Mouse (Mus musculus): ENCODE measurements around the gene Taf1.
"Not testable (repeated sequence)": the region's sequence is repeated elsewhere in the genome, so short reads cannot be mapped to it uniquely, and the experiment has no call there.

Taf1 gene

DNA sequence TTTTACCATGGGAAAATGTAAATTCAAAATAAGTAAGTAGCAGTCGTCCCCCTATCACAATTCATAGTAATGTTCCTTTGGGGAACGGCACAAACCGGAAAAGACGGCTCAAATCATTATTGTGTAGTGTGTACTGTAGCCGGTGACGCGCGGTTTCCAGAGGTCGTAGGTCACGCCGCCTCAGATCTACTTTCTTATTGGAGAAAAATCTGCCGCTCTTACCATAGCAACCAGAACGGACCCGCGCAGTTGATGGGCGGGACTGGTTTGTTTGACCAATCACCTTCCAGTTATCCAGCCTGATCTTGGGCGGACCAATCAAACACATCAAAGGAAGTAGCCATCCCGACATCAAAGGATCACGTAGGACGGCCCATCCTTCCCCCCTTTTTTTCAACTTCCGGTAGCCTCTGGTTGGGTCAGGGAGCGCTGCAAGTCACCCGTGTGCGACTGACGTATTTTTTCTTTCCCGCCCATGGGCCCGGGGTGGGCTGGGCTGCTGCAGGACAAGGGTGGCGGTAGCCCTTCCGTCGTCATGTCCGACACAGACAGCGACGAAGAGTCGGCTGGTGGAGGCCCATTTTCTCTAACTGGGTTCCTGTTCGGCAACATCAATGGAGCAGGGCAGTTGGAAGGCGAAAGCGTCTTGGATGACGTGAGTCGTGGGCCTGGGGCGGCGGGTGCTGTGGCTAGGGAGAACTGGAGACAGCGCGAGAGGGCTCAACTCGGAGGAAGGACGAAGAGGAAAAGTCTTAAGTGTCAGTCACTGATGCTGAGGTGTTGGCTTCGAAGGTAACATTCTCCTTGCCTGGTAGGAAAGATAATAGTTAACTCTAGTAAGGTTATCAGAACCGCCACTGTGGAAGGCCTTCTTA lies at the start of gene Taf1:
Taf1 (plus strand) TSS at position 388 of the 875 bp plus-strand sequence.
- Histone ChIP-seq H3K27me3 (ENCODE audit: control insufficient read depth, insufficient read depth, low read length, poor library complexity, severe bottlenecking) (no peaks in the 10 kb centered on the region), H3K36me3 (ENCODE audit: control insufficient read depth, insufficient read depth, low read length, poor library complexity, severe bottlenecking) (no peaks in the 10 kb centered on the region)
- peak; percentile 96 for DNase-seq (ENCODE audit: low read depth, low spot score)

DNA sequence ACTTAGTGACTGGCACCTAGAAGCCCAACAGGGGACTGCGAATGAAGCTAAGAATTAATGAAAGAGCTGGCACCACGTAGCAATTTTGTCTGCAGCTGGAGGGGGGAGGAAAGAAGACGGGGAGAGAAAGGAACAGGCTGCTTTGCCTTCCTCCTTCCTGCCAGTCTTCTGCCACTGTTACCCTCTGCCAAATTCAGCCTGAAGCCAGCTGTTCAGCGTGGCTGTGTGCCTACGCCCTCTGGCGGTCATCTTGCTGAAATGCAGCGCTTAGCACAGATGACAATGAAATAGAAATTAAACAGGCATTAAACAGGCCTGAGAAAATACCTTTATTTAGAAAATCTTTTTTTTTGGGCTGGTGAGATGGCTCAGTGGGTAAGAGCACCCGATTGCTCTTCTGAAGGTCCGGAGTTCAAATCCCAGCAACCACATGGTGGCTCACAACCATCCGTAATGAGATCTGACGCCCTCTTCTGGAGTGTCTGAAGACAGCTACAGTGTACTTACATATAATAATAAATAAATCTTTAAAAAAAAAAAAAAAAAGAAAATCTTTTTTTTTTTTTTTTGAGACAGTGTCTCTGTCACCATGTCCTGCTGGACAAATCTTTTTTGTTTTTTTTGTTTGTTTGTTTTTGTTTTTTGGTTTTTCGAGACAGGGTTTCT lies 45.9 kb upstream of the Taf1 start:
- peak; percentile 68 for DNase-seq (ENCODE audit: low read depth, low spot score)
- H3K27me3 ChIP-seq (ENCODE audit: control insufficient read depth, insufficient read depth, low read length, poor library complexity, severe bottlenecking), result not testable (repeated sequence)

GRCm38 (mm10) chrX:101504636-101505035 lies 27.9 kb upstream of the Taf1 start:
- H3K36me3 ChIP-seq (ENCODE audit: control insufficient read depth, insufficient read depth, low read length, poor library complexity, severe bottlenecking), result no peaks in the 10 kb centered on the region
- DNase-seq (ENCODE audit: low read depth, low spot score), result peak; percentile 73
- no peaks in the 10 kb centered on the region for H3K27me3 ChIP-seq (ENCODE audit: control insufficient read depth, insufficient read depth, low read length, poor library complexity, severe bottlenecking)

More for the DNA sequence above, 45.9 kb upstream of the Taf1 start:
- H3K36me3 ChIP-seq (ENCODE audit: control insufficient read depth, insufficient read depth, low read length, poor library complexity, severe bottlenecking), result not testable (repeated sequence)

DNA sequence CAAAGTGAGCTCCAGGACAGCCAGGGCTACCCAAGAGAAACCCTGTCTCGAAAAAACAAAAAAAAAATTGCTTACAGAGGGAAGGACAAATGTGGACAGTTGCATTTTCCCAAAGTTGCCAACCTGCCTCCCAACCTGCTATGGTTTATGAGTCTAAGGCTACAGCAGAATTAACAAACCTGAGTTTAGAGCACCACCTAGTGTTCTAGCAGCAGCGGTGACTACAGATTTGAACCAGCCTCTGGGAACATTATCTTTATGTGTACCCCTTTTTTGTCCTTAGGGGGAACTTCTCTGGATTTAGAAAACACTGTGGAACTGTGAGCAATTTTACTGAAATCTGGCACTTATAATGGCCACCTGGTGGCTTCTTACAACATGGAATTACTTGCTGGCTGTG lies 16.8 kb upstream of the Taf1 start:
- no peaks in the 10 kb centered on the region for H3K36me3 ChIP-seq (ENCODE audit: control insufficient read depth, insufficient read depth, low read length, poor library complexity, severe bottlenecking)
- peak; percentile 47 for DNase-seq (ENCODE audit: low read depth, low spot score)

DNA sequence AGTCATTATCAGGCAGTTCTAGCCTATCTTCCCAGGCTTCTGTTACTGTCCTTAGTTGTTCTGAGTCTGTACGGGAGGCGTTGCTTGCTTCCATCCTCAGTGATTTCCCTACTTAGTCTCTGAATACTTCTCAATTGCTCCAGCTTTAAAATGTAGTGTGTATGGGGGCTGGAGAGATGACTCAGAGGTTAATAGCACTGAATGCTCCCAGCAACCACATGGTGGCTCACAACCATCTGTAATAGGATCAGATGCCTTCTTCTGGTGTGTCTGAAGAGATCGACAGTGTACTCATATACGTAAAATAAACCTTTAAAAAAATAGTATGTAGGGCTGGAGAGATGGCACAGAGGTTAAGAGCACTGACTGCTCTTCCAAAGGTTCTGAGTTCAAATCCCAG lies 14.5 kb upstream of the Taf1 start:
- DNase-seq (ENCODE audit: low read depth, low spot score), result no peak
- no peaks in the 10 kb centered on the region for H3K27me3 ChIP-seq (ENCODE audit: control insufficient read depth, insufficient read depth, low read length, poor library complexity, severe bottlenecking)
- H3K36me3 ChIP-seq (ENCODE audit: control insufficient read depth, insufficient read depth, low read length, poor library complexity, severe bottlenecking), result no peaks in the 10 kb centered on the region

More for the DNA sequence above, 16.8 kb upstream of the Taf1 start:
- H3K27me3 ChIP-seq (ENCODE audit: control insufficient read depth, insufficient read depth, low read length, poor library complexity, severe bottlenecking), result no peaks in the 10 kb centered on the region

DNA sequence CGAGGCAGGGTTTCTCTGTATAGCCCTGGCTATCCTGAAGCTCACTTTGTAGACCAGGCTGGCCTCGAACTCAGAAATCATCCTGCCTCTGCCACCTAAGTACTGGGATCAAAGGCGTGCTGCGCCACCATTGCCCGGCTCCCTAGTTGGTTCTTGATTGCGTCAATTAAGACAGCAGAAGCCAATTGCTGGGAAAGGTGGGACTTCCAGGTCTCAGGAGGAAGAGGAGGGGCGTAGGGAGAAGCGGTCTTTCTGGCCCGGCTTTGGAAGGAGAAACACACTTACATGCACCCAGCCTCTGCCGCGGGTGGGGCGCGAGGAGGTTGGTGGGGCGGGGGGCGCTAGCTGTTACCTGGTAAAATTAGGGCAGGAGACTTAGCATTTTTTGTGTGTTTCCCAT lies 10.5 kb upstream of the Taf1 start:
- Histone ChIP-seq H3K36me3 (ENCODE audit: control insufficient read depth, insufficient read depth, low read length, poor library complexity, severe bottlenecking) (no peaks in the 10 kb centered on the region), H3K27me3 (ENCODE audit: control insufficient read depth, insufficient read depth, low read length, poor library complexity, severe bottlenecking) (no peaks in the 10 kb centered on the region)
- DNase-seq (ENCODE audit: low read depth, low spot score), result peak; percentile 12

DNA sequence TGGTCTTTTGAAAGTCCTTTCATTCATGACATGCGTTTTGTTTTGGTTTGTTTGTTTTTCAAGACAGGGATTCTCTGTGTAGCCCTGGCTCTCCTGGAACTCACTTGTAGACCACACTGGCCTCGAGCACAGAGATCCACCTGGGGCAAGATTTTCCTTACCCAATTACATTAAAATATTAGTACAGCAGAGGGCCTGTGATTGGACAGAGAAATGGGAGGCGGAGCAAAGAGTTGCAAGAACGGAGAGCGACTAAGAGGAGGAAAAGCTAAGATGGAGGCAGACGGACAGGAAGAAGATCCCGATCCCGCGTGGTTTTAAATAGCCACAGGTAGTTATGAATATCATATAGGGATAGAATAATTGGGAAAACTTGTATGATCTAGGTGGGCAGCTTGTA lies 5.2 kb upstream of the Taf1 start:
- no peaks in the 10 kb centered on the region for H3K36me3 ChIP-seq (ENCODE audit: control insufficient read depth, insufficient read depth, low read length, poor library complexity, severe bottlenecking)
- no peaks in the 10 kb centered on the region for H3K27me3 ChIP-seq (ENCODE audit: control insufficient read depth, insufficient read depth, low read length, poor library complexity, severe bottlenecking)
- peak; percentile 39 for DNase-seq (ENCODE audit: low read depth, low spot score)

- no peaks in the 10 kb centered on the region for H3K27me3 ChIP-seq (ENCODE audit: control insufficient read depth, insufficient read depth, low read length, poor library complexity, severe bottlenecking)
- 0 out of 2 replicates have a peak, but pooled peaks cover under 1% of the 10 kb centered on the region for H3K36me3 ChIP-seq (ENCODE audit: control insufficient read depth, insufficient read depth, low read length, poor library complexity, severe bottlenecking)
- DNase-seq (ENCODE audit: low read depth, low spot score), result no peak
Observed at GRCm38 (mm10) chrX:101585455-101585854, 52.9 kb downstream of the Taf1 start.

GRCm38 (mm10) chrX:101616183-101616582 lies 83.6 kb downstream of the Taf1 start:
- Histone ChIP-seq H3K27me3 (ENCODE audit: control insufficient read depth, insufficient read depth, low read length, poor library complexity, severe bottlenecking) (no peaks in the 10 kb centered on the region), H3K36me3 (ENCODE audit: control insufficient read depth, insufficient read depth, low read length, poor library complexity, severe bottlenecking) (no peaks in the 10 kb centered on the region)
- peak; percentile 1 for DNase-seq (ENCODE audit: low read depth, low spot score)

DNA sequence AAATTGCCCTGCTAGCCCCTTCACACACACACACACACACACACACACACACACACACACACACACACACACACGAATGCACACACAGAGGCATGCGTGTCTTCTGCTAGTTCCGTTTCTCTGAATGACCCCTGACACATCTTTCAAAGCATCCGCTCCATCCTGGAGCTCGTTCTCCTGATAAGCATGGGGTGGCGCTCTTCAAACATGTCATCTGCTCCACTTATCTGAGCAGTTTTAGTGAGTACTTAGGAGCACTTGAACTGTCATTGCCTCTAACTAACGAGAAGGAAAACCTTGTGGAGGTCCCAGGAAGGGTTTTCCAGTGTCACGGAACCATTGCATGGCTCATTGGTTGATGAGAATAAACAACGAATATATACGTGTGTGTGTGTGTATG lies 85.4 kb downstream of the Taf1 start:
- DNase-seq (ENCODE audit: low read depth, low spot score), result no peak
- H3K27me3 ChIP-seq (ENCODE audit: control insufficient read depth, insufficient read depth, low read length, poor library complexity, severe bottlenecking), result no peaks in the 10 kb centered on the region
- H3K36me3 ChIP-seq (ENCODE audit: control insufficient read depth, insufficient read depth, low read length, poor library complexity, severe bottlenecking), result no peaks in the 10 kb centered on the region

GRCm38 (mm10) chrX:101620317-101620716 lies 87.8 kb downstream of the Taf1 start:
- no peak for DNase-seq (ENCODE audit: low read depth, low spot score)

GRCm38 (mm10) chrX:101622539-101622938 lies 90.0 kb downstream of the Taf1 start:
- H3K36me3 ChIP-seq (ENCODE audit: control insufficient read depth, insufficient read depth, low read length, poor library complexity, severe bottlenecking), result no peaks in the 10 kb centered on the region
- no peaks in the 10 kb centered on the region for H3K27me3 ChIP-seq (ENCODE audit: control insufficient read depth, insufficient read depth, low read length, poor library complexity, severe bottlenecking)
- DNase-seq (ENCODE audit: low read depth, low spot score), result no peak

More at GRCm38 (mm10) chrX:101620317-101620716, 87.8 kb downstream of the Taf1 start:
- no peaks in the 10 kb centered on the region for H3K36me3 ChIP-seq (ENCODE audit: control insufficient read depth, insufficient read depth, low read length, poor library complexity, severe bottlenecking)
- no peaks in the 10 kb centered on the region for H3K27me3 ChIP-seq (ENCODE audit: control insufficient read depth, insufficient read depth, low read length, poor library complexity, severe bottlenecking)

- Histone ChIP-seq H3K36me3 (ENCODE audit: control insufficient read depth, insufficient read depth, low read length, poor library complexity, severe bottlenecking) (no peaks in the 10 kb centered on the region), H3K27me3 (ENCODE audit: control insufficient read depth, insufficient read depth, low read length, poor library complexity, severe bottlenecking) (no peaks in the 10 kb centered on the region)
- no peak for DNase-seq (ENCODE audit: low read depth, low spot score)
Observed at GRCm38 (mm10) chrX:101636821-101637525, 104.4 kb downstream of the Taf1 start.

- peaks cover 2% of the 10 kb centered on the region; the same call in 1 of the 2 replicates for H3K36me3 ChIP-seq (ENCODE audit: control insufficient read depth, insufficient read depth, low read length, poor library complexity, severe bottlenecking)
- no peaks in the 10 kb centered on the region for H3K27me3 ChIP-seq (ENCODE audit: control insufficient read depth, insufficient read depth, low read length, poor library complexity, severe bottlenecking)
- peak; percentile 12 for DNase-seq (ENCODE audit: low read depth, low spot score)
Observed at GRCm38 (mm10) chrX:101638856-101639255, 106.3 kb downstream of the Taf1 start.

- no peak for DNase-seq (ENCODE audit: low read depth, low spot score)
- Histone ChIP-seq H3K36me3 (ENCODE audit: control insufficient read depth, insufficient read depth, low read length, poor library complexity, severe bottlenecking) (peaks cover 3% of the 10 kb centered on the region; the same call in 1 of the 2 replicates), H3K27me3 (ENCODE audit: control insufficient read depth, insufficient read depth, low read length, poor library complexity, severe bottlenecking) (no peaks in the 10 kb centered on the region)
Observed at GRCm38 (mm10) chrX:101639306-101639705, 106.8 kb downstream of the Taf1 start.

Data from splenic B cell, adult 2 months (primary cell).